Mouse (Mus musculus): Measurements from ENCODE around the gene Fam83e. TPM values are rescaled to one million over a fixed set of nuclear protein-coding genes. Genes with fewer than 3 reads are reported as not detected.
A peak's percentile ranks its signal among the peaks of the same experiment; 100 is the strongest.

Gene Fam83e
- polyA plus RNA-seq, 1 experiment from 2014 or later = 1.1 TPM

DNA sequence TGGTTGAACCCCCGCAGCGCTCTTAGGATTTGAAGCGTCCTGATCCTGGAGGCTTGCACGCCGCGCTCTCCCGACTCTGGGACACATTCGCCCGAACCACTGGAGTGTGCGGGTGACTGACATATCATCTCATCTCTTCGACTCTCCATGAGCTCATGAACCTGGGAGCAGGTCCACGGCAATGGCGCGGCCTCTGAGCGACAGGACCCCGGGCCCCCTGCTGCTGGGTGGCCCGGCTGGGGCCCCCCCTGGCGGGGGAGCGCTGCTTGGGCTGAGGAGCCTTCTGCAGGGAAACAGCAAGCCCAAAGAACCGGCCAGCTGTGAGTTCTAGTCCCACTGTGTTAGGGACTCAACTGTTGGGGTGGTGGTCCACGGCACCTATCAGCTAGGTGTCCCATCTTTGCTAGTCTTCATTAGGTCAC lies 15.6 kb upstream of the Fam83e start:
- H3K9ac ChIP-seq = peak overlapping the region; percentile 48
- 0% methylated on average over 21 of the region's 21 CpGs for WGBS
- peaks cover 3% of the 10 kb centered on the region for H3K27me3 ChIP-seq (ENCODE audit: insufficient read depth, low read length)
- peak overlapping the region; percentile 80 for H3K27ac ChIP-seq (ENCODE audit: low read depth)
- no peak for TF ChIP-seq CTCF (IDR thresholded peaks at IDR 0.05; ENCODE audit: low read depth)
- H3K36me3 ChIP-seq (ENCODE audit: insufficient read depth) = peaks cover 13% of the 10 kb centered on the region
- no peaks in the 10 kb centered on the region for H3K9me3 ChIP-seq (ENCODE audit: low read depth, low read length)
- peak overlapping the region; percentile 95 for H3K4me2 ChIP-seq
- ATAC-seq (ENCODE audit: insufficient read depth) (0 out of 2 replicates have a peak, but pooled peaks have one; percentile 1), DNase-seq (no peak)
- peak overlapping the region; percentile 55 for H3K4me3 ChIP-seq (ENCODE audit: low read depth, low read length)
- H3K4me1 ChIP-seq (ENCODE audit: insufficient read depth) = peaks cover 25% of the 10 kb centered on the region

DNA sequence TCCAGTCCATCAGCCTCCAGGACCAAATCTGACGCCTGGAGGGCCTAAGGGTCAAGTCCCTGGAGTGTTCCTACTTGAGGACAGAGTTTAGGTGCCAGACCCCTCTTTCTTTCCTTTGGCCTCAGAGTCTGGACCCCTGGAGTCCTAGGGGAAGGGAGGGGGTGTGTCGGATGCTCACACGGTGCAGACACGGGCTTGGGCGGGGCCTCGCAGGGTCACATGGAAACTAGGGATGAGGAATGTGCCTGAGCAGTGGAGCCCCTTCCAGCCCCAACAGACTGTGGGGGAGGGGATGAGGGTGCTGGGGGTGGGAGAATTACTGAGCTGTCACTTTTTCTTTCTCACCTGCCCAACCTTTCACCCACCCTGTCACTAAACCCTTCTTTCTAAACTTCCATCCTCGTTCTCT lies 15.1 kb upstream of the Fam83e start:
- WGBS = under 1% methylated on average over 7 of the region's 7 CpGs

DNA sequence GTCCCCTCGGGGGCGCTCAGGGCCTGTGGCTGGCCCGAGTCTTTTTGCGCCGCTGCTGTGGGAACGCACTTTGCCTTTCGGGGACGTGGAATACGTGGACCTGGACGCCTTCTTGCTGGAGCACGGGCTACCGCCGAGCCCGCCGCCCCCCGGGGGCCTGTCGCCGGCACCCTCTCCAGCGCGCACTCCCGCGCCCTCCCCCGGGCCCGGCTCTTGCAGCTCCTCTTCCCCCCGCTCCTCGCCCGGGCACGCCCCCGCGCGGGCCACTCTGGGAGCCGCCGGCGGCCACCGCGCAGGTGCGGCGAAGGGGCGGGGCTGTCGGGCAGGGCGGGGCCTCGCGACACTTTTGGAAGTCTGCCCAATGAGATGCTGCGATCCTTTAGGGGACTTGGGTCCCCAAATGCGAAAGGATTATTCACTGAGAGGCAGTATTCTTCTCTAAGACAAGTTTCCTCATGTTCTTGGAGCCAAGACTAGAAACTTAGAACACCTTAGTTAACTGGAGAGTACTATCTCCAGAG lies 14.2 kb upstream of the Fam83e start:
- Histone ChIP-seq H3K4me3 (ENCODE audit: low read depth, low read length) (peak overlapping the region; percentile 55), H3K4me2 (peak overlapping the region; percentile 95), H3K36me3 (ENCODE audit: insufficient read depth) (peaks cover 26% of the 10 kb centered on the region), H3K27ac (ENCODE audit: low read depth) (peak overlapping the region; percentile 72), H3K27me3 (ENCODE audit: insufficient read depth, low read length) (no peaks in the 10 kb centered on the region), H3K4me1 (ENCODE audit: insufficient read depth) (peaks cover 23% of the 10 kb centered on the region), H3K9me3 (ENCODE audit: low read depth, low read length) (no peaks in the 10 kb centered on the region), H3K9ac (peak overlapping the region; percentile 64)
- ATAC-seq (ENCODE audit: insufficient read depth) (no peak), DNase-seq (peak; percentile 85)
- WGBS = under 1% methylated on average over 44 of the region's 45 CpGs
- no peak for TF ChIP-seq CTCF (IDR thresholded peaks at IDR 0.05; ENCODE audit: low read depth)

More for the DNA sequence above, 15.1 kb upstream of the Fam83e start:
- peaks cover 23% of the 10 kb centered on the region for H3K4me1 ChIP-seq (ENCODE audit: insufficient read depth)
- no peak for TF ChIP-seq CTCF (IDR thresholded peaks at IDR 0.05; ENCODE audit: low read depth)
- 0 out of 2 replicates have a peak overlapping the region, but pooled peaks have one; percentile 80 for H3K27ac ChIP-seq (ENCODE audit: low read depth)
- ATAC-seq (ENCODE audit: insufficient read depth) = 0 out of 2 replicates have a peak, but pooled peaks have one; percentile 6
- H3K36me3 ChIP-seq (ENCODE audit: insufficient read depth) = peaks cover 17% of the 10 kb centered on the region
- peak overlapping the region; percentile 55 for H3K4me3 ChIP-seq (ENCODE audit: low read depth, low read length)
- peak; percentile 65 for DNase-seq
- H3K9me3 ChIP-seq (ENCODE audit: low read depth, low read length) = no peaks in the 10 kb centered on the region
- H3K9ac ChIP-seq = peak overlapping the region; percentile 64
- no peaks in the 10 kb centered on the region for H3K27me3 ChIP-seq (ENCODE audit: insufficient read depth, low read length)
- H3K4me2 ChIP-seq = peak overlapping the region; percentile 95

DNA sequence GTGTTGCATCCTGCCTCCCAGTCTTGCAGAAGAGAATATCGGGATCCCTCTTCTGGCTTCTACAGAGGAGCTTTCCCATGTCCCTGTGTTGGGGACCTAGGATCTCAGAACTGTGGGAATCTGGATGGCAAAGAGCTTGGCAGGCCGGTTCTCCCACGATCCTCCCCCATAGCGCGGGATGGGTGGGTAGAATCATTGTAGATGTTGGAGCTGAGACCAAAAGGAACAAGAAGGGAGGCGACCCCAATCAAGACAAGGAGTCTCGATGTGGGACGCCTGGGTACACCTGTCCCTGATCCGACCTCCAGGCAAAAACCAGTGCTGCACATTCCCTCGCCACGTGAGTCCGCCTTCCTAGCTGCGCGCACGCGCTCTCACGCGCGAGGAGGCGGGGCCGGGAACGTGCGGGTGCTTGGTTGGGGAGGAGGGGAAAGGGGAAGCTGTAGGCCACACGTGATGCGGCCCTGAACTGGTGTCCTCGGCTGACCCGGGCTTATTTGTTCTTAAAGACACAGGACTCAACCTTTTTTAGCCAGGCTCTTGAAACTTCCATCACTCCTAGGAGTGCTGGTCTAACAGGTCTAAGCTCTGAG lies 13.5 kb upstream of the Fam83e start:
- Histone ChIP-seq H3K9me3 (ENCODE audit: low read depth, low read length) (no peaks in the 10 kb centered on the region), H3K36me3 (ENCODE audit: insufficient read depth) (peaks cover 33% of the 10 kb centered on the region), H3K4me1 (ENCODE audit: insufficient read depth) (peaks cover 23% of the 10 kb centered on the region), H3K4me3 (ENCODE audit: low read depth, low read length) (peak overlapping the region; percentile 55), H3K27ac (ENCODE audit: low read depth) (peak overlapping the region; percentile 51), H3K27me3 (ENCODE audit: insufficient read depth, low read length) (no peaks in the 10 kb centered on the region), H3K4me2 (peak overlapping the region; percentile 95), H3K9ac (no peak overlapping the region)
- ATAC-seq (ENCODE audit: insufficient read depth) (peak; percentile 6; the same call in 1 of the 2 replicates), DNase-seq (peak; percentile 90)
- under 1% methylated on average over 27 of the region's 27 CpGs for WGBS
- TF ChIP-seq CTCF (IDR thresholded peaks at IDR 0.05; ENCODE audit: low read depth) = no peak

DNA sequence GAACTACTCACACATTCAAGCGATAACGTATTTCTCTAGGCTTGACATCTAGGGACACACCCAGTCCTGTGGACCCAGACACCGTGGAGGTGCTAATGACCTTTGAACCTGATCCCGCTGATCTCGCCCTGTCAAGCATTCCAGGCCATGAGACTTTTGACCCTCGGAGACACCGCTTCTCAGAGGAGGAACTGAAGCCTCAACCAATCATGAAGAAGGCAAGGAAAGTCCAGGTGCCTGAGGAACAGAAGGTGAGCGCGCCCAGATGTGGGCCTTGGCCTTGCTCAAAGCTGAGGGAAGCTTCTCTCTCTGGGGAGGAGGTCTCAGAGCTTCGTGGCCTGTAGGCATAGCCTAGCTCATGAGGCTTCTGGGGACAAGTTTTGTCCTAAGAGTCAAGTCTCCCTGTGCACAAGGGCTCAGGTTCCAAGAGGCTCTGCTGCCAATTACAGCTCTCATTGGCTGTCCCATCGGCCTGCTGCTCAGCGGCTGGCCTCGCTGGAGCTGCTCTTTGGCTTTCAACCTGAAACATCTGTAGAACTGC lies 12.7 kb upstream of the Fam83e start:
- DNase-seq (no peak), ATAC-seq (ENCODE audit: insufficient read depth) (no peak)
- Histone ChIP-seq H3K4me2 (peak overlapping the region; percentile 95), H3K4me1 (ENCODE audit: insufficient read depth) (peaks cover 23% of the 10 kb centered on the region), H3K36me3 (ENCODE audit: insufficient read depth) (peaks cover 41% of the 10 kb centered on the region), H3K9me3 (ENCODE audit: low read depth, low read length) (no peaks in the 10 kb centered on the region), H3K9ac (no peak overlapping the region), H3K27me3 (ENCODE audit: insufficient read depth, low read length) (no peaks in the 10 kb centered on the region), H3K27ac (ENCODE audit: low read depth) (no peak overlapping the region), H3K4me3 (ENCODE audit: low read depth, low read length) (peak overlapping the region; percentile 55; the same call in 1 of the 2 replicates)
- WGBS = 25% methylated on average over 13 of the region's 13 CpGs
- TF ChIP-seq CTCF (IDR thresholded peaks at IDR 0.05; ENCODE audit: low read depth) = no peak

DNA sequence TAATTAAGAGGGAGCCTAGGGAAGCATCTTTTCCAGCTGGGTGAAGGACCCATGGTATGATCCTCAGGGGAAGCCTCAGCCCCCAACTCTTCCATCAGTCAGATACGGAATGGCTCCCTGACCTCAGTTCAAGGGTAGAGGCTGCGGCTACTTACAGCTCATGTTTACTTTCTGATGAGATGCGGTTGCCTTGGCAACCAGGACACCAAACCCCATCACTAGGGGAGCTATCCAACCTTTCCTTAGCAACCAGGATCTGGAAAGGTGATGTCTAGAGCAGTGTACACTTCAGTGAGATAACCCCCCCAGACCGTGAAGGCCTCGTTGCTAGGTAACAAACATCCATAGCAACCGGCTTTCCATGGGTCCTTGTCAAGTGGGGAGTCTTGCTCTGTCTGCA lies 12.0 kb upstream of the Fam83e start:
- WGBS = 34% methylated on average over 6 of the region's 6 CpGs
- Histone ChIP-seq H3K4me2 (no peak overlapping the region), H3K9me3 (ENCODE audit: low read depth, low read length) (no peaks in the 10 kb centered on the region), H3K4me3 (ENCODE audit: low read depth, low read length) (no peak overlapping the region), H3K36me3 (ENCODE audit: insufficient read depth) (peaks cover 45% of the 10 kb centered on the region), H3K9ac (no peak overlapping the region), H3K27me3 (ENCODE audit: insufficient read depth, low read length) (no peaks in the 10 kb centered on the region), H3K4me1 (ENCODE audit: insufficient read depth) (peaks cover 23% of the 10 kb centered on the region), H3K27ac (ENCODE audit: low read depth) (no peak overlapping the region)
- no peak for TF ChIP-seq CTCF (IDR thresholded peaks at IDR 0.05; ENCODE audit: low read depth)
- DNase-seq (peak; percentile 42), ATAC-seq (ENCODE audit: insufficient read depth) (no peak)

DNA sequence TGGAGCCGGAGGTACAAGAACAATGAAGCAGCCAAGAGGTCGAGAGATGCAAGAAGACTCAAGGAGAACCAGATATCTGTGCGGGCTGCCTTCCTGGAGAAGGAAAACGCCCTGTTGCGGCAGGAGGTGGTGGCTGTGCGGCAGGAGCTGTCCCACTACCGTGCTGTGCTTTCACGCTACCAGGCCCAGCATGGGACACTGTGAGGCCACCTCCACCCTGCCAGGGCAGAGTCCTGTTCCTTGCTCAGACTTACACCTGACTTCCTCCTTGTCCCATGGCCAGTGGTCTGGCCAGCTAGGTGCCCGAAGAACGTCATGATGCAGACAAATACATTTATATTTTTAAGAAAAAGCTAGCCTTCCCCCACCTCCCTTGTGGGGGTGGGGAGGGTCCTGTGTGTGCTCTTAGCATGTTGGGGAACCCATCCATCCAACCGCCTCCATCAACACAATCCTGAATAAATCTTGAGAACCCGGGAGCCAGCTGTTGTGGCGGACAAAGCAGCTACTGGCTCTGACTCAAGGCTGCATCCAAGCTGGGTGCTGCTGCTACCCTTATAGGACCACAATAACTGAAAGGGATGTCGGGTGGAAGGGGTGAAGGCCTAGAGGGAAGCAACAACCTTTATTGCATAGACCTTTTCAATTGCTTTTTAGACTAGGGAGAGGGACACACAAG lies 11.2 kb upstream of the Fam83e start:
- Histone ChIP-seq H3K27me3 (ENCODE audit: insufficient read depth, low read length) (no peaks in the 10 kb centered on the region), H3K9me3 (ENCODE audit: low read depth, low read length) (no peaks in the 10 kb centered on the region), H3K9ac (no peak overlapping the region), H3K36me3 (ENCODE audit: insufficient read depth) (peaks cover 45% of the 10 kb centered on the region), H3K4me2 (no peak overlapping the region), H3K4me3 (ENCODE audit: low read depth, low read length) (no peak overlapping the region), H3K27ac (ENCODE audit: low read depth) (no peak overlapping the region), H3K4me1 (ENCODE audit: insufficient read depth) (peaks cover 23% of the 10 kb centered on the region)
- 59% methylated on average over 14 of the region's 14 CpGs for WGBS
- DNase-seq (no peak), ATAC-seq (ENCODE audit: insufficient read depth) (no peak)
- TF ChIP-seq CTCF (IDR thresholded peaks at IDR 0.05; ENCODE audit: low read depth) = no peak

All from lung, embryonic 14.5 days (tissue).